ENCODE assay signal across 9 mouse cellular contexts in the genomic region with DNA sequence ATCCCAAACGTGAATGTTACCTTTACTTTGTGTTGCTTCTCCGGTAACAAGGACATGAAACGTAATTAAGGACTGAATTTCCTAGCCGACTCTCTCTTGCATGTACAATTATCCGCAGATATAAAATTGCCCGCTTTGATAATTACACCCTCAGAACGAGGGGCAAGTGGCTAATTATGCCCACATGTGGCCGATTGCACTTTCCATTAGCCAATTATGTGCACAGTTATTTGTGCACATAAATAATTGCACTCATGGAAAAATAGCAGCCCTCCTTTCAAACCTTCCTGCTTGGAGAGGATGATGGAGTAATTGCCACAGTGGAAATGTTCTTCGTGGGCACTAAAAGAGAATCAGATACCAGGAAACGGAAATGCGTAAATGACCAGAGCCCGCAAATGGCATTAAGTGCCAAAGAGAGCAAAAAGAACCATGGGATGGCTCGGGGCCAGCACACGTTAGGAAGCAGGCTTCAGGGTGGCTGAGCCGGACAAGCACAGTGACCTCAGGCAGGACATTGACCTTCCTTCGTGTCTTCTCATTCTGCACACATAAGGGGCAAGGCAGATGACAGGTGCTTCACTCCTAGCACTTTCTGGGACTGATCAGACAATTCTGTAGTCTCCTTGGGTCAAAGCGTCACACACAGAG.
DNase-seq lines count a peak whose midpoint lies in the region; ATAC-seq and TF ChIP-seq lines count a peak whose summit lies in the region.
"Had no signal": no experiment of that assay in that cellular context is flagged by ENCODE, and none has a peak within 500 bp of the region (broad histone marks: within the 10 kb centered on the region; RNA-seq: fewer than 3 reads in every experiment).

No protein-coding gene starts in this region.

- H3K27me3 ChIP-seq in stomach, embryonic 16.5 days (ENCODE audit: control insufficient read depth, insufficient read depth, low read length) = no peaks in the 10 kb centered on the region
- no peaks in the 10 kb centered on the region for H3K27me3 ChIP-seq in stomach, postnatal 0 days (ENCODE audit: control insufficient read depth, insufficient read depth, low read length)
- no peaks in the 10 kb centered on the region for H3K27me3 ChIP-seq in hindbrain, embryonic 15.5 days

- WGBS in stomach, embryonic 16.5 days = 79% methylated on average over 17 of the region's 17 CpGs
- 81% methylated on average over 17 of the region's 17 CpGs for whole genome bisulfite sequencing in stomach, postnatal 0 days
- WGBS in hindbrain, embryonic 15.5 days = 57% methylated on average over 17 of the region's 17 CpGs

- TF ChIP-seq EP300 in stomach, postnatal 0 days (optimal IDR thresholded peaks at IDR 0.05) = no peak

- no peak for ATAC-seq in stomach, embryonic 16.5 days (ENCODE audit: insufficient read depth, low FRiP score)
- ATAC-seq in stomach, postnatal 0 days (ENCODE audit: low FRiP score, low TSS enrichment) = no peak
- ATAC-seq in hindbrain, embryonic 15.5 days (ENCODE audit: low FRiP score, low read depth) = no peak
- ATAC-seq in monocyte, adult 5-6 weeks (replicated peaks; ENCODE audit: insufficient number of reproducible peaks, low FRiP score, low TSS enrichment, poor library complexity, severe bottlenecking) = no peak
- ATAC-seq: CD4-positive, CD25-positive, alpha-beta regulatory T cell, adult 4 months had no signal

- no peak overlapping the region for H3K4me2 ChIP-seq in stomach, embryonic 16.5 days (ENCODE audit: low read depth, low read length)
- H3K4me2 ChIP-seq in stomach, postnatal 0 days (replicated peaks; ENCODE audit: low read depth) = no peak overlapping the region
- peak overlapping the region; percentile 44 for H3K4me2 ChIP-seq in hindbrain, embryonic 15.5 days

- no peaks in the 10 kb centered on the region for H3K36me3 ChIP-seq in stomach, embryonic 16.5 days (ENCODE audit: control insufficient read depth, insufficient read depth, low read length)
- H3K36me3 ChIP-seq in stomach, postnatal 0 days (ENCODE audit: control insufficient read depth, insufficient read depth, low read length) = no peaks in the 10 kb centered on the region
- no peaks in the 10 kb centered on the region for H3K36me3 ChIP-seq in hindbrain, embryonic 15.5 days

- no peak overlapping the region for H3K4me3 ChIP-seq in stomach, embryonic 16.5 days (replicated peaks; ENCODE audit: low read length)
- H3K4me3 ChIP-seq in stomach, postnatal 0 days (ENCODE audit: low read depth, low read length) = no peak overlapping the region
- H3K4me3 ChIP-seq in hindbrain, embryonic 15.5 days = no peak overlapping the region

- DNase-seq in kidney, adult 9 months = peak; percentile 39
- no peak for DNase-seq in kidney, adult 18-20 months
- DNase-seq in stomach, postnatal 0 days (ENCODE audit: low spot score) = no peak
- no peak for DNase-seq in embryo, embryonic 10.5 days (ENCODE audit: low spot score)
- no peak for DNase-seq in ovary, adult 18-20 months (ENCODE audit: low spot score)

- H3K9ac ChIP-seq in stomach, embryonic 16.5 days (ENCODE audit: low read length) = peak overlapping the region; percentile 33; the same call in 1 of the 2 replicates
- H3K9ac ChIP-seq in stomach, postnatal 0 days (ENCODE audit: low read length) = no peak overlapping the region
- H3K9ac ChIP-seq in hindbrain, embryonic 15.5 days = no peak overlapping the region

- H3K27ac ChIP-seq in stomach, embryonic 16.5 days (ENCODE audit: low read length) = no peak overlapping the region
- H3K27ac ChIP-seq in stomach, postnatal 0 days (replicated peaks) = no peak overlapping the region
- H3K27ac ChIP-seq in hindbrain, embryonic 15.5 days (replicated peaks) = peak overlapping the region; percentile 49

- no peak for TF ChIP-seq CTCF in stomach, postnatal 0 days (IDR thresholded peaks at IDR 0.05; ENCODE audit: low read depth)

- H3K4me1 ChIP-seq in stomach, embryonic 16.5 days (ENCODE audit: control insufficient read depth, insufficient read depth, low read length) = no peaks in the 10 kb centered on the region
- no peaks in the 10 kb centered on the region for H3K4me1 ChIP-seq in stomach, postnatal 0 days (replicated peaks; ENCODE audit: control insufficient read depth, insufficient read depth)
- H3K4me1 ChIP-seq in hindbrain, embryonic 15.5 days (replicated peaks) = peaks cover 23% of the 10 kb centered on the region

- H3K9me3 ChIP-seq in stomach, embryonic 16.5 days (replicated peaks; ENCODE audit: control insufficient read depth, low read length) = 0 out of 2 replicates have a peak, but pooled peaks cover 3% of the 10 kb centered on the region
- H3K9me3 ChIP-seq in stomach, postnatal 0 days (ENCODE audit: control insufficient read depth, low read length) = no peaks in the 10 kb centered on the region
- H3K9me3 ChIP-seq in hindbrain, embryonic 15.5 days = no peaks in the 10 kb centered on the region
